Mouse (Mus musculus) adrenal gland (tissue): ENCODE measurements around the gene Clrn3.
"Not testable (repeated sequence)": the region's sequence is repeated elsewhere in the genome, so short reads cannot be mapped to it uniquely, and the experiment has no call there.

Experiments used
- intact Hi-C: fragments of 180-260 bp; cut with DNase I; formaldehyde crosslinking; loops from one replicate; pipeline ENCODE4 v1.15.1; 2025

The Clrn3 gene

DNA sequence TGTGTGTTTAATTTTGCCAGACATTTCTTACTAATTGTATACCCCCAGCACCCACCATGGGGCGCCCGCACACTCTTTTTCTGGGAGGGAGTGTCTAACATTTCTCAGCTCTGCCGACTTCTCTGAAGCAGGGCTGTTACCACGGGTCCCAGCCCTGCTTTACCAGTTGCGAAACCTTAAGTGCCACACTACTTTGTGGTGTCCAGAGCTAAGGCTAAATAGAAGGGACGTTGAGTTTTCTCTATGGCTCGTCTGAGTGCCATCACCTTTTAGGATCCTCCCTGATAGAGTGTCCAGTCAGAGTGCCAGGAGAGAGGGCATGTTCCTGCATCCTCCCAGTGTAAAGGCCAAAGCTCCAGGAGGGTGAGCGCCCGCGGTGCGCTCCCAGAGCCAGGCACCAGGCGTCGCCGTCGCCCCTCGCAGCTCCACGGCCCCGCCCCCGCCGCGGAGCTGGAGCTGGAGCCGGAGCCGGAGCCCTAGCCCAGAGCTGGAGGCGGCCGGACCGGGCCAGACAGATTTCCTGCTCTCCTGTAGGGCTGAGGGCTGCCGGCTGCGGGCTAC, 9.0 kb upstream of the Clrn3 start, which contains the start of gene Ptpre:
TSS of gene Ptpre (plus strand) at position 141 of the 561 bp plus-strand sequence.
- intact Hi-C loops = loop anchor here (2.0 kb wide), 1 partner anchor 89 kb away; no protein-coding TSS in a partner anchor

DNA sequence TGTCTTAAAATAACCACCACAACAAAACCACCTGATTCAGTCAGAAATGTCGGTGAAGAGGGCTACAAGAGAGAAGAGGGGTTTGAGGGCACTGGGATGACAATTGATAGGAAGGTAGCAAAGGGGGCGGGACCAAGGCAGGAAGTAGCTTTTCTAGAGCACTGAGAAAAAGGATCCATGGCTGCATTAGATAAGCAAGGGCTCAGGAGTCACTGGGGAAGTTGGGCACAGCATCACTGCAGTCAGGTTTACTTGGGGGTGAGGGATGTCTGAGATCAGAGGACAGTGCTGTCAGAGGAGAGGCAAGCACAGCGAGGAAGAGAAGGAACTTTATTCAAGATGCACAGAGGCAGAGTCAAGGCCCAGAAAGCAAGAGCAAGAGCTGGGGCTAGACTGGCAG, 7.5 kb upstream of the Clrn3 start:
- intact Hi-C loops = loop anchor here (2.0 kb wide), 1 partner anchor 91 kb away; no protein-coding TSS in a partner anchor

GRCm38 (mm10) chr7:135534548-135535189, 6.2 kb upstream of the Clrn3 start:
- intact Hi-C loops = no loop called here

GRCm38 (mm10) chr7:135529068-135529467, 614 bp upstream of the Clrn3 start:
- intact Hi-C loops = no loop called here

DNA sequence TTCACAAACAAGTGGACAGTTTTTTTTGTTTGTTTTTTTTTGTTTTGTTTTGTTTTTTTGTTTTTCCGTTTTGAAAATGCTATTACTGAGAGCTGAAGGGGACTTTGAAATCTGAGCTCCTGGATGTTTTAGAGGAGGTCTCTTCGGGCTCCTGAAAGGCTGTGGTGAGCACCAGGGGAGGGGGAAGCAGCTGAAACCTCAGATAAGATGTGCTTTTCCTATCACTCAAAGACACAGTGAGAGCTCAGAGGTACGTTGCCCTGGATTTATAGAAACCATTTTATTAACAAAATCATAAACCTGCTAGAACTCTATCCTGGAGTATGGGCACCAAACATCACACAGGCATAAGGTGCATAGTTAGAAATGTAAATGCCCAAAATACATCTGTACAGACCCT, 1.3 kb downstream of the Clrn3 start:
- intact Hi-C loops = no loop called here

- intact Hi-C loops = no loop called here
Observed at GRCm38 (mm10) chr7:135526574-135527152, 1.8 kb downstream of the Clrn3 start.

DNA sequence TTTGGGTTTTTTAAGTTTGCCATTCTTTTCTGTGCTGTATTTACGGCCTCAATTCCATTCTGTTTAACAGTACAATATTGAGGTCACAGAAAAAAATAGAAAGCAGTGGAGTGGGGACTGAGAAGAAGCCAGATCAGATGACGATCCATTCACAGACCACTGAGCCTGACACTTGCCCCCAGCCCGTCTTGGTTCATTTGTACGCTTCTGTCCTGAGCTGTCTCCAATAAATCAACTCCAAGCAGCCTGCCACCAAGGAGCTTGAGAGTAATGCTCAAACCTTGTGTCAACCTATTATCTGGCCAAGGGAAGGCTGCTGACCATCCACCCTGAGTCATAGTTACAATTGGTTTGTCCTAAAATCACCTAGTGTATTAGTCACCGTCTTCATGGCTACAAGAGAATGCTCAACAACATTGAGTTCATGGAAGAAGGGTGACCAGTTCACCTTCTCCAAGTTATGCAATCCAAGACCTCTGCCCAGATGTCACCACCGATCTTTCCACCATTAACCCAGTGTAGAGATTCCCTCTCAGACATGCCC, 4.0 kb downstream of the Clrn3 start:
- intact Hi-C loops = no loop called here

DNA sequence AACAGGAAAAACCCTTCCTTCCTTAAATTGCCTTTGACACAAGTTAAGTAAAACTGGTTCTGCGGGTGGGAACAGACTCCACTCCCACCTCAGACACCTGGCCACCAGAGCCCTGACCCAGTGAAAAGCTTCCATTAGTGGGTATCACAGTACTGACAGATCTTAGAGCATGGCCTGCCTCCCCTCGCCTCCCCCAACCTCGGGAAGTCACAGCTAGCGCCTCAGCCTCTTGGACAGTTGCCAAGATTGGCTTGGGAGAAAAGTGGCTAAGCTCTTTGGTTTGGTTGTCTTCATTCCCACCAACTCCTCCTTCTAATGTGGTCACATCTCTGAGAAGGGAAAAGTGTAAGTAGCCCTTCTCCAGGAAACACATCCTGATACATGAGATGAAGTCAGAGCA, 4.5 kb downstream of the Clrn3 start:
- intact Hi-C loops = no loop called here

DNA sequence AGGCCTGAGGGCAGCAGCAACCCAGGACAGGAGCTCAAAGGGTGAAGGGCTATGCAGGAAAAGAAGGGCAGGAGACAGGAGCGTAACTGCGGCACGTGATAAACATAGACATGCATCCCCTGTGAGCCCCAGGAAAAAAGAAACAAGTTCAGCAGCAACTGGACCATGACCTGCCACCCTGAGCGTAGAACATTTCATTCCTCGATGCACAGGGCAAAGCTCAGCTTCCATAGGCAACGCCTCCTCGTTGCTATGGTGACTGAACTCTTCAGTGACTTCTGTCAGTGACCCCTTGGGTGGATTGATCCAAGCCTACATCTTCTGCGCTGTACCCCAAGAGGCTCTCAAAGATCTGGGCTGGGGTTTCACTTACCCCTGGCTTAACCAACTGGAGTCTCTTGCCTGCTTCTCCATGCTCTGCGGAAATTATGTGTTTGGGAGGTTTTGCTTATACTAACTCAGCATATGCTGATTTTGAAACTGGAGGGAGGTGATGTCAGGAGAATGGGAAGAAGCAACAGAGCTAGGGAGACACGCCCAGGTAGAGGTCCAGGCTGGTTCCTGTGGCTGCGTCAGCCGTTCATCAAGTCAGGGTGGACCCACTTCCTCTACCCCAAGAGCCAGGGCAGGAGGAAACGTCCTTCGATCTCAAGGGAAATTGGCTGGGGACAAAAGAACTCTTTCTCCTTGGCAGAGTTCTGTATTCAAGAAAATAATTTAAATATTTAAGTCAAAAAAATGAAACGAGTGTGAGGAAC, 6.5 kb downstream of the Clrn3 start:
- intact Hi-C loops = no loop called here

DNA sequence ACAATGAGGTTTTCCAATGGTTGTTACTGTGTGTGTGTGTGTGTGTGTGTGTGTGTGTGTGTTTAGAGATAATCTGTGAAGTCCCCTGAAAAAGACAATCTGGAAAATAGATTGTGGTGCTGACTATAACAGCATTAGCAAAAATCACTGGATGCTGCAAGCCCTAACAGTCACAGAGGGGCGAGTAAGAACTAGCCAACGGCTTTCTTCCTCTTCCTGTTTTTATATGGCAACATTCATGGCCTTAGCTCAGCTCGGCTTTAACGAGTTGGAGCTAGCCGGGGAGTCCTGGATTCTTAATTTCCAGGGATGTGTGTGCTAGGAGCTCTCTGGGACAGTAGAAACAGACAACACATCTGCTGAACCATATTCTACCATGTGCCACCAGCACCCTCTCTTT, 8.2 kb downstream of the Clrn3 start:
- intact Hi-C loops = no loop called here

DNA sequence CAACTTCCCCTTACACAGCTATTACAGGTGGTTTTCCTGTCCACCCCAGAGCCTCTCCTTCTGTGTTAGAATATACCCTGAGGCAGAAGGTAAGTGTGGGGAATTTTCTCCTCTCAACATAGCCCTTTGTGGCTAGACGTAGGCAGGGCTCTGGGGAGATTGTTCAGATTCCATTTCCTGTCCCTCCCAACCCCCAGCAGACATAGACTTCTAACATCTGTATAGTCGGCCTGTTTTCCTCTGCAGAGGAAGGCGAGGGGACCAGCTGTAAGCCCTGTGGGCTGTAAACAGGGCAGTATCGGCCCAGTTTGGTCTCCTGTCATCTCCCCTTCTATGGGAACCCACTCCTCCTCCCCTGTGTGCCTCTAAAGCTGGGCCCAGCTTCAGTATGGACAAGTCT, 11.3 kb downstream of the Clrn3 start:
- intact Hi-C loops = no loop called here

GRCm38 (mm10) chr7:135511723-135512122, 16.7 kb downstream of the Clrn3 start:
- intact Hi-C loops = no loop called here

DNA sequence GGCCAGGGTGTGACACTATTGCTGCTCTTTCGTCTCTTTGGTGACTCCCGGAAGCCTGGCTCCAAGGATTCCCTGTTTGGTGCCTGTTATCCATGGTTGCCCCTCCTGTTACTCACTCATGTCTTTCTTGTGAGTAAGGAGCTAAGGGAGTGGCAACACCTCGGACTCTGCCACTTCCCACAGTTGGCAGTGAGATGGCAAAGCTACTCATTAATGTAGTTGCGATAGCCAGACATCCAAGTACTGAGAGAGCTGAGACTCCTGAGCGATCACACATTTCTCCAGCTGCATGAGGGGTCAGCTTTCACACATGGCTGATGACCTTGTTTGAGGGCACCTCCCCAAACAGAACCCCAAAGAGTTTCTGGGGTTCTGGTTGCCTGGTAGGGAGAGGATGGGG, 18.0 kb downstream of the Clrn3 start:
- intact Hi-C loops = no loop called here

- intact Hi-C loops = no loop called here
Observed at GRCm38 (mm10) chr7:135509272-135509671, 19.2 kb downstream of the Clrn3 start.

- intact Hi-C loops = no loop called here
Observed at GRCm38 (mm10) chr7:135508602-135509001, 19.9 kb downstream of the Clrn3 start.

DNA sequence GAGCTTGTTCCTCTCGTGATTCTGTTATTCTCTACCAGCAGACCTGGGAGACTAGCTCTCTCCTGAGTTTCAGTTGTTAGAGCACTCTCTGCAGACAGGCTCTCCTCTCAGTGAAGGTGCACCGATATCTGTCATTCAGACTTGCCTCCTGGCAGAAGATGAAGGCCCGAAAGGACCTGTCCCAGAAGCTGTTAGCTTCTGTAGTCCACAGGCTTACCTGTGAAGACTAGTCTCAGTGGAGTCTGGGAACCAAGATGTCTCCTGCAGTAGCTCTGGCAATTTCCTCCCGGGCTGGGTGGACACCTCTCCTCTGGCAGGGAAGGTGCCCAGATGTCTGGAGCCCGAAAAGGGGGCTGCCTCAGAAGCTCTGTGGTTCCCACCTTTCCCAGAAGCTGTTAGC, 21.9 kb downstream of the Clrn3 start:
- intact Hi-C loops = not testable (repeated sequence)

- intact Hi-C loops = loop anchor here (5.0 kb wide), 1 partner anchor 133 kb away; no protein-coding TSS in a partner anchor
Observed at GRCm38 (mm10) chr7:135499403-135499802, 29.1 kb downstream of the Clrn3 start.

DNA sequence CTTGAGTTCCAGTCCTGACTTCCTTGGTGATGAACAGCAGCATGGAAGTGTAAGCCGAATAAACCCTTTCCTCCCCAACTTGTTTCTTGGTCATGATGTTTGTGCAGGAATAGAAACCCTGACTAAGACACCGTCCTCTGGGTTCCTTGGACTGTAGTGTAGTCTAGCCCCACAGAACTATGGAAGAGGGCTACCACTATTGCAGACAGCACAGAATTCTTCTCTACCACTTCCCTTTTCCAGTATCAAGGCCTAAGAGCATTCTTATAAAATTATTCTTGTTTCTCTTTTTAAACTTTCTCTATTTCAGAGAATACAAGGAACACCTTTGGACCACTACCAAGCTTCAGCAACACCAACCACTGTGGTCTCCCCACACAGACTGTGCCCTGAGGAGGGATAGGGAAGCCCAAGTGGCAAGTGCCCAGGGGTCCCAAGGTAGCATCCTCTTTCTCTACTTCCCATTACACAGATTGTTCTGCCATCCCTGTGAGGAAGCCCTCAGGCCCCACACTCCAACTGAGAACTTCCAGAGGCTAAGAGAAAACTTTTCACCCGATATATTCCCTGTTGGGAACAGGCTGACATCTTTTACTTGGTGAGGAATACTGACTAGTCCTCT, 29.8 kb downstream of the Clrn3 start:
- intact Hi-C loops = loop anchor here (5.0 kb wide), 1 partner anchor 134 kb away; no protein-coding TSS in a partner anchor

GRCm38 (mm10) chr7:135495303-135495702, 33.2 kb downstream of the Clrn3 start:
- intact Hi-C loops = loop anchor here (5.0 kb wide), 1 partner anchor 137 kb away; no protein-coding TSS in a partner anchor

GRCm38 (mm10) chr7:135490500-135490886, 38.0 kb downstream of the Clrn3 start:
- intact Hi-C loops = no loop called here
